Mouse (Mus musculus): ENCODE measurements around the gene Atoh1. TPM values are rescaled to one million over a fixed set of nuclear protein-coding genes. Genes with fewer than 3 reads are reported as not detected.
A peak's percentile ranks its signal among the peaks of the same experiment; 100 is the strongest.

Gene Atoh1
- total and polyA plus RNA-seq, 3 experiments = not detected

DNA sequence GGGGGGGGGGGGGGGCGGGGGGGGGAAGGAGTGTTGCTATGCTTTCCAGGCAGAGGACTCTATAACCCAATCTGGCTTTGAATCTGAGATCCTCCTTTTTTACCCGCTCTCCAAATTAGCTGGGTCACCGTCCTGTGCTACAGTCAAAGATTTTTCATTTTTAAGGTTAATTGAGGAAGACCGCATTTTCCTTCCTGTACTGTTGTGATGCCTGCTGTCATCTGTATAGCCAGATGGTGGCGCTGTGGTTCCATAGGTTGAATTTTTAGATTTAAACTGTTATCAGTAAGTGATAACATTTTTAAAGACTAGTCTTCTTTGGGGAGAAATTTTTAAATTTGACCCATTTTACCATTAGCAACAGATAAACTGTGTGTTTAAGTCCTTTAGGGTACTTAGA, 44.0 kb upstream of the Atoh1 start:
- Histone ChIP-seq H3K27me3 (replicated peaks) (no peaks in the 10 kb centered on the region), H3K79me2 (replicated peaks; ENCODE audit: control insufficient read depth, extremely low read depth, insufficient read depth, poor library complexity, severe bottlenecking) (no peaks in the 10 kb centered on the region), H3K4me3 (replicated peaks in 1 of 3; ENCODE audit: low read depth in 2 of 3, low read length in 2 of 3, poor library complexity in 1 of 3) (no peak overlapping the region), H3K9ac (ENCODE audit: insufficient read depth, low read depth) (no peak overlapping the region), H3K9me3 (replicated peaks; ENCODE audit: low read length) (peaks cover 58% of the 10 kb centered on the region), H3K27ac (ENCODE audit: insufficient read depth, low read depth) (no peak overlapping the region), H3K36me3 (replicated peaks in 1 of 2; ENCODE audit: control insufficient read depth in 1 of 2, insufficient read depth in 1 of 2, low read length in 1 of 2) (no peaks in the 10 kb centered on the region), H3K4me2 (ENCODE audit: insufficient read depth, low read depth, poor library complexity, severe bottlenecking) (no peak overlapping the region), H3K4me1 (ENCODE audit: control insufficient read depth in 1 of 2, insufficient read depth in 2 of 2) (no peaks in the 10 kb centered on the region)
- no peak for DNase-seq (ENCODE audit: extremely low read depth)
- dilution Hi-C loops (cut with MboI; ENCODE audit: extremely low pct_ligation_motif_present, extremely low pct_unique_long_range_greater_than_20kb, low sequenced_read_pairs) (no loop called here), in situ Hi-C loops (cut with MboI; ENCODE audit: low pct_ligation_motif_present, low pct_unique_long_range_greater_than_20kb, low sequenced_read_pairs) (no loop called here)
- TF ChIP-seq CTCF (conservative IDR thresholded peaks at IDR 0.05 in 1 of 2, IDR thresholded peaks at IDR 0.05 in 1 of 2; ENCODE audit: low read depth in 2 of 2, low read length in 2 of 2) (peak in 1 of 2 experiments; percentile 20; a peak in 1 of 4 replicates), NELFE (IDR thresholded peaks at IDR 0.05; ENCODE audit: low read depth, low read length) (no peak), ZKSCAN1 (IDR thresholded peaks at IDR 0.05; ENCODE audit: borderline replicate concordance, low read depth, low read length) (no peak), RAD21 (IDR thresholded peaks at IDR 0.05; ENCODE audit: low read depth, low read length) (peak; percentile 5), TCF12 (IDR thresholded peaks at IDR 0.05; ENCODE audit: low read depth, low read length) (no peak)

DNA sequence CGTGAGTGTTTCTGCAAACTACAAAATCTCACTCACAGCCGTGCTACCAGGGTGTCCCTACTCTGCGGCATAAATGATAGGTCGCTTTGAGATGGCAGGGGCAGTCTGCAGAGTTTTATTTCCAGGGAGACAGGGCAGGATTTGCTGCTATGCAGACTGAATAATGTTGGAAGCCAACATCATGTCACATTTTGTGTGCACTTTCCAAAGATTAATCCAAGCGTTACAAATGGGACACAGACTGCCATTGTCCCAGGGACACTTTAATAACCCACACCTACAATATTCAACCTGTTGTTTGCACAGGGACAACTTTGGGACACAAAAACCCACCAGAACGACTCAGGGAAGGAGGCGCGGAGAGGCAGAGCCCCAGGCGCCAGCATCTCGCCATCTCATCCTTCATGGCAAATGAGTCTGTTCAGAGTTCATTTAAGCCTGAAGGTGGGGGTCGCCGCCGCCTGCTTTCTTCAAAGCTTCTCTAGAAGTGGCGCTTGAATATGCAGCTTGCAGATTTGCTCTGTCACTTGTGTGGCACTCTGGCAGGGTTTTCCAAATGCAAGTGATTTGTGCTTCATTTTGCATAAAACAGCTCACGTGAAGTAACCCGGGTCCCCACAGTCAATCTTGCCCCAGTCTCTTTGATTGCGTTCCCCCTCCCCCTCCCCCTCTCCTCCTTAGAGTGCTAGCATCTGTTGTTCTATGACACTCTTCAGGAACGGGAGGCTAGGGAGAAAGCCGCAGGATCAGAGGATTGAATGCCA, 40.6 kb upstream of the Atoh1 start:
- H3K4me2 ChIP-seq (ENCODE audit: insufficient read depth, low read depth, poor library complexity, severe bottlenecking) = no peak overlapping the region
- dilution Hi-C loops (cut with MboI; ENCODE audit: extremely low pct_ligation_motif_present, extremely low pct_unique_long_range_greater_than_20kb, low sequenced_read_pairs) = no loop called here
- no peaks in the 10 kb centered on the region for H3K27me3 ChIP-seq (replicated peaks)
- TF ChIP-seq ETS1 (conservative IDR thresholded peaks at IDR 0.05; ENCODE audit: low read depth, low read length) = no peak
- TF ChIP-seq NELFE (IDR thresholded peaks at IDR 0.05; ENCODE audit: low read depth, low read length) = no peak
- H3K9ac ChIP-seq (ENCODE audit: insufficient read depth, low read depth) = no peak overlapping the region
- no peaks in the 10 kb centered on the region for H3K79me2 ChIP-seq (replicated peaks; ENCODE audit: control insufficient read depth, extremely low read depth, insufficient read depth, poor library complexity, severe bottlenecking)
- H3K27ac ChIP-seq (ENCODE audit: insufficient read depth, low read depth) = no peak overlapping the region
- H3K4me1 ChIP-seq (ENCODE audit: control insufficient read depth in 1 of 2, insufficient read depth in 2 of 2) = no peaks in the 10 kb centered on the region
- in situ Hi-C loops (cut with MboI; ENCODE audit: low pct_ligation_motif_present, low pct_unique_long_range_greater_than_20kb, low sequenced_read_pairs) = no loop called here
- no peaks in the 10 kb centered on the region for H3K36me3 ChIP-seq (replicated peaks in 1 of 2; ENCODE audit: control insufficient read depth in 1 of 2, insufficient read depth in 1 of 2, low read length in 1 of 2)
- no peak overlapping the region for H3K4me3 ChIP-seq (replicated peaks in 1 of 3; ENCODE audit: low read depth in 2 of 3, low read length in 2 of 3, poor library complexity in 1 of 3)
- H3K9me3 ChIP-seq (replicated peaks; ENCODE audit: low read length) = peaks cover 56% of the 10 kb centered on the region
- DNase-seq (ENCODE audit: extremely low read depth) = no peak

DNA sequence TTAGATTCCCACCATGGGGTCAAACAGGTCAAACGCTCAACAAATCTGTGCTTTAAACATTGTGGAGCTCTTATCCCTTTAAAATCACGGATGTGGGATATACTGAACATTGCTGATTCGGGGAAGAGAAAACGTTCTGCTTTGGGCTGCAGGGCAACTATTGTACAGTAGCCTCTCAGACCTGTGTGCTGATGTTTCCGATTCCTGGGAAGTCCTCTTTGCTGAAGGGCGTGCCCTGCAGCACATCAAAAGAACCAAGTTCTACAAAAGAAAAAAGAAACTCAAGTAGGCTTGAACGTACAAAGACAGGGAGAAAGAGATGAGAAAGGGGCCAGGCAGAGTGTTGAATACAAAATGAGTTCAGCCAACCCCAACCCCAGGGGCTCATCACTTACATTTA, 34.2 kb upstream of the Atoh1 start:
- no peak overlapping the region for H3K9ac ChIP-seq (ENCODE audit: insufficient read depth, low read depth)
- no peak overlapping the region for H3K4me2 ChIP-seq (ENCODE audit: insufficient read depth, low read depth, poor library complexity, severe bottlenecking)
- H3K27ac ChIP-seq (ENCODE audit: insufficient read depth, low read depth) = no peak overlapping the region
- H3K4me3 ChIP-seq (replicated peaks in 1 of 3; ENCODE audit: low read depth in 2 of 3, low read length in 2 of 3, poor library complexity in 1 of 3) = no peak overlapping the region
- no peak for TF ChIP-seq ZKSCAN1 (IDR thresholded peaks at IDR 0.05; ENCODE audit: borderline replicate concordance, low read depth, low read length)
- TF ChIP-seq CTCF (conservative IDR thresholded peaks at IDR 0.05 in 1 of 2, IDR thresholded peaks at IDR 0.05 in 1 of 2; ENCODE audit: low read depth in 2 of 2, low read length in 2 of 2) = no peak
- TF ChIP-seq ELF1 (IDR thresholded peaks at IDR 0.05; ENCODE audit: low read depth, low read length) = no peak
- TF ChIP-seq CHD1 (IDR thresholded peaks at IDR 0.05; ENCODE audit: low read depth, low read length) = no peak
- no peak for TF ChIP-seq MAFK (IDR thresholded peaks at IDR 0.05; ENCODE audit: insufficient replicate concordance, low read length)
- TF ChIP-seq NRF1 (IDR thresholded peaks at IDR 0.05; ENCODE audit: low read depth, low read length) = no peak
- TF ChIP-seq EP300 (IDR thresholded peaks at IDR 0.05; ENCODE audit: low read length) = no peak
- TF ChIP-seq GABPA (IDR thresholded peaks at IDR 0.05; ENCODE audit: insufficient replicate concordance, low read depth, low read length) = no peak
- TF ChIP-seq IRF4 (IDR thresholded peaks at IDR 0.05; ENCODE audit: low read depth, low read length) = no peak
- no peak for TF ChIP-seq TCF12 (IDR thresholded peaks at IDR 0.05; ENCODE audit: low read depth, low read length)
- TF ChIP-seq TBP (conservative IDR thresholded peaks at IDR 0.05; ENCODE audit: low read depth, low read length) = no peak
- TF ChIP-seq POLR2A (IDR thresholded peaks at IDR 0.05; ENCODE audit: low read depth, low read length) = no peak
- TF ChIP-seq POLR2AphosphoS2 (IDR thresholded peaks at IDR 0.05; ENCODE audit: low read depth, low read length) = no peak
- TF ChIP-seq SIN3A (IDR thresholded peaks at IDR 0.05; ENCODE audit: low read length) = no peak
- no peak for DNase-seq (ENCODE audit: extremely low read depth)
- peaks cover 34% of the 10 kb centered on the region for H3K9me3 ChIP-seq (replicated peaks; ENCODE audit: low read length)
- no peaks in the 10 kb centered on the region for H3K4me1 ChIP-seq (ENCODE audit: control insufficient read depth in 1 of 2, insufficient read depth in 2 of 2)
- H3K36me3 ChIP-seq (replicated peaks in 1 of 2; ENCODE audit: control insufficient read depth in 1 of 2, insufficient read depth in 1 of 2, low read length in 1 of 2) = no peaks in the 10 kb centered on the region
- dilution Hi-C loops (cut with MboI; ENCODE audit: extremely low pct_ligation_motif_present, extremely low pct_unique_long_range_greater_than_20kb, low sequenced_read_pairs) = no loop called here
- no peaks in the 10 kb centered on the region for H3K27me3 ChIP-seq (replicated peaks)
- in situ Hi-C loops (cut with MboI; ENCODE audit: low pct_ligation_motif_present, low pct_unique_long_range_greater_than_20kb, low sequenced_read_pairs) = no loop called here
- H3K79me2 ChIP-seq (replicated peaks; ENCODE audit: control insufficient read depth, extremely low read depth, insufficient read depth, poor library complexity, severe bottlenecking) = no peaks in the 10 kb centered on the region

Measured in CH12.LX (cell line).